ENCODE assay signal across 23 mouse cellular contexts in genomic region chr5:88931176-88931575, GRCm38 (mm10). TPM values are rescaled to one million over a fixed set of nuclear protein-coding genes. Genes with fewer than 3 reads are reported as not detected.
DNase-seq lines count a peak whose midpoint lies in the region; ATAC-seq and TF ChIP-seq lines count a peak whose summit lies in the region.
"Had no signal": no experiment of that assay in that cellular context is flagged by ENCODE, and none has a peak within 500 bp of the region (broad histone marks: within the 10 kb centered on the region; RNA-seq: fewer than 3 reads in every experiment).

No protein-coding gene starts in this region.

- peak; percentile 34; the same call in 1 of the 2 replicates for ATAC-seq in intestine, embryonic 16.5 days
- no peak for ATAC-seq in intestine, embryonic 15.5 days
- ATAC-seq: forebrain, embryonic 13.5 days; hindbrain, embryonic 16.5 days; liver, embryonic 12.5 days; midbrain, embryonic 15.5 days had no signal

- TF ChIP-seq POLR2A in olfactory bulb, adult 2 months (IDR thresholded peaks at IDR 0.05; ENCODE audit: insufficient read depth, low read depth, low read length): no peak

- H3K9ac ChIP-seq in intestine, embryonic 16.5 days (ENCODE audit: low read depth, low read length): no peak overlapping the region
- H3K9ac ChIP-seq in intestine, embryonic 15.5 days: no peak overlapping the region
- H3K9ac ChIP-seq: embryonic facial prominence, embryonic 12.5 days; forebrain, embryonic 13.5 days; limb, embryonic 12.5 days; liver, embryonic 12.5 days; midbrain, embryonic 15.5 days had no signal

- no peak overlapping the region for H3K4me2 ChIP-seq in intestine, embryonic 16.5 days (ENCODE audit: low read depth, low read length)
- H3K4me2 ChIP-seq in intestine, embryonic 15.5 days (replicated peaks): no peak overlapping the region
- H3K4me2 ChIP-seq: embryonic facial prominence, embryonic 12.5 days; forebrain, embryonic 13.5 days; limb, embryonic 12.5 days; liver, embryonic 12.5 days; midbrain, embryonic 15.5 days had no signal

- H3K4me1 ChIP-seq in heart, embryonic 10.5 days: peaks cover 60% of the 10 kb centered on the region
- peaks cover 34% of the 10 kb centered on the region for H3K4me1 ChIP-seq in intestine, embryonic 16.5 days (ENCODE audit: control insufficient read depth, insufficient read depth, low read length)
- peaks cover 23% of the 10 kb centered on the region for H3K4me1 ChIP-seq in intestine, embryonic 15.5 days (replicated peaks)
- peaks cover 33% of the 10 kb centered on the region for H3K4me1 ChIP-seq in olfactory bulb, adult 2 months (ENCODE audit: control insufficient read depth, insufficient read depth, low read length)

- no peaks in the 10 kb centered on the region for H3K36me3 ChIP-seq in heart, embryonic 10.5 days
- no peaks in the 10 kb centered on the region for H3K36me3 ChIP-seq in intestine, embryonic 16.5 days (ENCODE audit: control insufficient read depth, insufficient read depth, low read length)
- H3K36me3 ChIP-seq in intestine, embryonic 15.5 days: no peaks in the 10 kb centered on the region
- H3K36me3 ChIP-seq: embryonic facial prominence, embryonic 12.5 days; G1E; limb, embryonic 12.5 days; liver, embryonic 12.5 days; midbrain, embryonic 15.5 days had no signal

- peak overlapping the region; percentile 77 for H3K27ac ChIP-seq in heart, embryonic 10.5 days
- no peak overlapping the region for H3K27ac ChIP-seq in intestine, embryonic 16.5 days (ENCODE audit: low read length)
- no peak overlapping the region for H3K27ac ChIP-seq in intestine, embryonic 15.5 days
- peak overlapping the region; percentile 85 for H3K27ac ChIP-seq in layer of hippocampus, adult 2 months
- H3K27ac ChIP-seq in olfactory bulb, adult 2 months (ENCODE audit: insufficient read depth, low read depth, low read length): peak overlapping the region; percentile 40; the same call in 1 of the 2 replicates
- H3K27ac ChIP-seq: embryonic facial prominence, embryonic 12.5 days; forebrain, embryonic 13.5 days; limb, embryonic 12.5 days; liver, embryonic 12.5 days; midbrain, embryonic 15.5 days had no signal

- H3K9me3 ChIP-seq in heart, embryonic 10.5 days: no peaks in the 10 kb centered on the region
- H3K9me3 ChIP-seq in intestine, embryonic 16.5 days (ENCODE audit: control insufficient read depth, low read length): no peaks in the 10 kb centered on the region
- H3K9me3 ChIP-seq in intestine, embryonic 15.5 days: no peaks in the 10 kb centered on the region
- H3K9me3 ChIP-seq: embryonic facial prominence, embryonic 12.5 days; forebrain, embryonic 13.5 days; limb, embryonic 12.5 days; liver, embryonic 12.5 days; midbrain, embryonic 15.5 days had no signal

- no peak for TF ChIP-seq CTCF in layer of hippocampus, adult 2 months (conservative IDR thresholded peaks at IDR 0.05)
- no peak for TF ChIP-seq CTCF in olfactory bulb, adult 2 months (IDR thresholded peaks at IDR 0.05; ENCODE audit: insufficient read depth, low read depth, low read length)

- DNase-seq in heart, embryonic 10.5 days (ENCODE audit: low spot score): no peak
- DNase-seq in heart, adult 18-20 months: no peak
- DNase-seq in layer of hippocampus, adult 2 months (ENCODE audit: low spot score in 2 of 2): no peak
- no peak for DNase-seq in layer of hippocampus, postnatal 25 days (ENCODE audit: extremely low spot score in 1 of 2, low spot score in 1 of 2)
- DNase-seq: cerebellum, adult 11 months; cerebellum, postnatal 10 days; gastrocnemius, postnatal 10 days; layer of hippocampus, adult 9-11 months; lung, postnatal 14 days; thymus, postnatal 14 days had no signal

- no peaks in the 10 kb centered on the region for H3K27me3 ChIP-seq in heart, embryonic 10.5 days (ENCODE audit: insufficient read depth, poor library complexity, severe bottlenecking)
- no peaks in the 10 kb centered on the region for H3K27me3 ChIP-seq in intestine, embryonic 16.5 days (replicated peaks; ENCODE audit: control insufficient read depth, insufficient read depth, low read length)
- no peaks in the 10 kb centered on the region for H3K27me3 ChIP-seq in intestine, embryonic 15.5 days (replicated peaks)
- H3K27me3 ChIP-seq: embryonic facial prominence, embryonic 12.5 days; forebrain, embryonic 13.5 days; limb, embryonic 12.5 days; liver, embryonic 12.5 days; midbrain, embryonic 15.5 days had no signal

- WGBS in heart, embryonic 10.5 days: 75% methylated on average over 9 of the region's 9 CpGs
- 76% methylated on average over 9 of the region's 9 CpGs for WGBS in intestine, embryonic 16.5 days
- WGBS in intestine, embryonic 15.5 days: 79% methylated on average over 9 of the region's 9 CpGs
- 77% methylated on average over 9 of the region's 9 CpGs for WGBS in olfactory bulb, adult 2 months

- H3K4me3 ChIP-seq in heart, embryonic 10.5 days: no peak overlapping the region
- H3K4me3 ChIP-seq in intestine, embryonic 16.5 days (ENCODE audit: low read length): no peak overlapping the region
- no peak overlapping the region for H3K4me3 ChIP-seq in intestine, embryonic 15.5 days (replicated peaks)
- H3K4me3 ChIP-seq in layer of hippocampus, adult 2 months: no peak overlapping the region
- H3K4me3 ChIP-seq in olfactory bulb, adult 2 months (ENCODE audit: insufficient read depth, low read depth, low read length): no peak overlapping the region
- H3K4me3 ChIP-seq: embryonic facial prominence, embryonic 12.5 days; erythroblast, embryonic 14.5 days; forebrain, embryonic 13.5 days; limb, embryonic 12.5 days; liver, embryonic 12.5 days; midbrain, embryonic 15.5 days; myocyte had no signal

RNA-seq across cellular contexts. Expression of gene Slc4a4, which starts 44.6 kb away (rescaled TPM):
- polyA plus RNA-seq in heart, embryonic 10.5 days (2016; fragmentation: Nextera tagmentation; extraction: Ambion mirVana): 2.2 and 3.0 TPM in 2 replicates
- total RNA-seq in heart, adult 18-20 months (2021): 10 to 100 TPM; 24.6 to 33.0 TPM
- 2.4 and 2.6 TPM in 2 replicates for polyA plus RNA-seq in intestine, embryonic 16.5 days (2015; fragmentation: Nextera tagmentation; extraction: Ambion mirVana)
- 4.6 and 4.7 TPM in 2 replicates for polyA plus RNA-seq in intestine, embryonic 15.5 days (2015; fragmentation: Nextera tagmentation; extraction: Ambion mirVana)
- 100 to 1,000 TPM; 154 to 161 TPM for total RNA-seq in layer of hippocampus, adult 2 months (2021)
- total RNA-seq in layer of hippocampus, postnatal 25 days (2021): 100 to 1,000 TPM; 139 to 170 TPM
- polyA plus RNA-seq in olfactory bulb, adult 2 months (2012; ENCODE audit: insufficient read depth, insufficient read length, low replicate concordance, missing spikeins): 154 and 905 TPM in 2 replicates
- total RNA-seq: megakaryocyte-erythroid progenitor cell, adult 5-6 weeks had no signal
- polyA plus RNA-seq: erythroblast, embryonic 14.5 days; G1E had no signal

Comparison
In these comparisons a context has a peak if more than half of its experiments do, and no peak if none do; other contexts are left out.
1. H3K27ac ChIP-seq: peak in heart, embryonic 10.5 days (single experiment), layer of hippocampus, adult 2 months (single experiment) and olfactory bulb, adult 2 months (single experiment); none in intestine, embryonic 16.5 days (single experiment) and intestine, embryonic 15.5 days (single experiment).
2. RNA of gene Slc4a4, which starts 44.6 kb away (polyA plus RNA-seq): 154 to 905 TPM in olfactory bulb, adult 2 months; 4.6 to 4.7 TPM in intestine, embryonic 15.5 days, 2.4 to 2.6 TPM in intestine, embryonic 16.5 days and 2.2 to 3.0 TPM in heart, embryonic 10.5 days; every median in the first group is over 10 times any median in the second.